Mouse (Mus musculus) ES-E14 (cell line): Measurements from ENCODE around the gene Nyap1.

ENCODE experiments used
- CHD2 ChIP-seq: IDR thresholded peaks from 2 replicates; pipeline ENCODE4 v1.6.1; 2014; ENCODE audit warnings: mild to moderate bottlenecking, low read depth, low read length, inconsistent platforms
- HCFC1 ChIP-seq: IDR thresholded peaks from 2 replicates; pipeline ENCODE4 v1.6.1; 2012; ENCODE audit warnings: low read length, inconsistent platforms, borderline replicate concordance; ENCODE audit not compliant: insufficient read depth
- ZNF384 ChIP-seq: IDR thresholded peaks from 2 replicates; pipeline ENCODE4 v1.6.1; 2012; ENCODE audit warnings: low read depth, low read length, inconsistent platforms

DNA sequence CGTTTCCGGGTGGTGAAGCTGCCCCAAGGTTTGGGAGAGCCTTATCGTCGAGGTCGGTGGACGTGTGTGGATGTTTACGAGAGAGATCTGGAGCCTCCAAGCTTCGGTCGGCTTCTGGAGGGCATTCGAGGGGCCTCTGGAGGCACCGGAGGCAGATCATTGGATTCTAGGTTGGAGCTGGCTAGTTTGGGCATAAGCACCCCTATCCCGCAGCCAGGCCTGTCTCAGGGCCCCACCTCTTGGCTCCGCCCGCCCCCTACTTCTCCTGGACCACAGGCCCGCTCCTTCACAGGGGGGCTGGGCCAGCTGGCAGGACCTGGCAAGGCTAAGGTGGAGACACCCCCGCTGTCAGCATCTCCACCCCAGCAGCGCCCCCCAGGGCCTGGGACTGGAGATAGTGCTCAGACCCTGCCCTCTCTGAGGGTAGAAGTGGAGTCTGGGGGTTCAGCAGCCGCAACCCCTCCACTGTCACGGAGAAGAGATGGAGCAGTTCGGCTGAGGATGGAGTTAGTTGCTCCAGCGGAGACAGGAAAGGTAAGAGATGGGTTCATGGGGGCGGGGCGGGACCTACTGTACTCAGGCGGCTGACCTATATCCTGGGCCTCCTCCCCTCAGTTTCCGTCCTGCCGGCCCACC, 6.0 kb upstream of the Nyap1 start:
- no peak for TF ChIP-seq CHD2
- no peak for TF ChIP-seq ZNF384
- no peak for TF ChIP-seq HCFC1
